Mouse (Mus musculus) frontal cortex, postnatal 10 days (tissue): ENCODE data around the gene Olfr921.

Source experiments
- DNase-seq, 2 experiments: peaks; one replicate each; pipeline ENCODE4 v3.0.0; 2022; ENCODE audit warnings: low spot score in 2 of 2, mixed read lengths in 1 of 2

The Olfr921 gene

GRCm38 (mm10) chr9:38772768-38773167 is at the start of gene Olfr921:
TSS of gene Olfr921 (plus strand) at chr9:38773068.
- no peak for DNase-seq

DNA sequence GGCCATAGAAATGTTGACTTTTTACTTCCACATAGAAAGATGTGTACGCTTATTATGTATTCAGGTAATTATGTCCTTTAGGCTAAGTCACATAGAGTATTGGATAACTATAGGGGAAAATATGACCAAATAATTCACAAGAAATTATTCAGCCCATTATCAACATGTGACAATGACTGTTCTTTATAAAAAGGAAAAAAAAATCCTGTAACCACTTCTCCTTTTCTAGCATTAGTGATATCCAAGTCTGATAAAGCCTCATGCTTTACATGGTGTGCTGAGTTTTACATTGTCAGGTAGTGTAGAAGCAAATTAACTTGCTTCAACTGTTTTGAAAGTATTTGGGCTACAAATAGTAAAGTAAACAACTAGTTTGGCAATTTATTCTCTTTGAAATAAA is 48.8 kb upstream of the Olfr921 start:
- no peak for DNase-seq

GRCm38 (mm10) chr9:38728218-38728617 is 44.6 kb upstream of the Olfr921 start:
- DNase-seq: no peak

GRCm38 (mm10) chr9:38741408-38741807 is 31.5 kb upstream of the Olfr921 start:
- no peak for DNase-seq

DNA sequence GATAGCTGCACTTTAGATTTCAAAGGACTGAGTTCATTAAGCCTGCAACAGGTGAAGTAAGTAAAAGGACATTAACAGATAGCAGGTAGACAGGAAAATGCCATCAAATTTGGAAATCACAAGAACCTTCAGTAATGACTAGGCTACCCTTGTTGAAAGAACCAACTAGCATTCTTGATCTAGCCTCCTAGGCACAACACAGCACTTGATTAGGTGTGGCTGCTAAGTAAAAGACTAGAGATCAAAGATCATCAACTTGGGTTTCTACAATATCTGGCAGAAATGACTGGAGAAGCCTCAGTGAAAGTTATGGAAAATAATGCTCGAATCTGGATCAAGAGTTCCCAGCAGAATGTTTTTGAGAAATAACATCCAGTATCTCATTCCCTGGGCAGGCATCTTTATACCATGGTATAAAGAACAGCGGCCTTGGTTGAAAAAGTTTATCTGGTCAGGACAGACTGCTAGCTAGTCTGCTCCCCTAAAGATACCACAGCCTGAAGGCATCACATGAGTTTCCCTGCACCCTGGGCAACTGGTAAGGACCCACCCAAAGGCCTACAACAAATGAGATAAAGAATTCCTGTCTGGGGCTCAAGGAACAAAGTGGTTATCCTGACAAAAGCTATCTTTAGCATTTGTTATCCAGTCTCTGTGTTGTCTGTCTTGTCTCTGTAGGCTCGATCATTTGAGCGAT is 28.1 kb upstream of the Olfr921 start:
- DNase-seq: no peak

GRCm38 (mm10) chr9:38751999-38752398 is 20.9 kb upstream of the Olfr921 start, which contains the start of gene Olfr920:
TSS of gene Olfr920 (plus strand) at chr9:38752299.
- no peak for DNase-seq

GRCm38 (mm10) chr9:38792689-38793088 is 19.8 kb downstream of the Olfr921 start:
- DNase-seq: no peak

- no peak for DNase-seq
Measured at GRCm38 (mm10) chr9:38805696-38806095, 32.8 kb downstream of the Olfr921 start.

DNA sequence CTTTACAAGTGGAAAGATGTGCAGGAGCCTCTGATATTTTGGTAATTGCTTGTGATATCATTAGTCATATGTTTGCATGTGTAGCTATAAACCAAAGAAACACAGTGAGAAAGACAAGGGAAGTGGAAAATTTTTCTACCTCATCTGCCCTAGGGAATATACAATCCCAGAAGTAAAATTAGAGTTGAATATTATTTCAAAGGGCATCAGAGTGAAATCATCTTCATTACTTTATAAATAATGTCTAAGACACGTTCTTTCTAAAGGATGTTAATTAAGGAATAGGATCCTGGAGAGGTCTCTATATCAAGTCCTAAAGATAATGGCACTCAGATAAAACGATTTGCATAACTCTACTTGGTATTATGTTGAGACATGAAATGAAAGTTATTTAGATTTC is 41.4 kb downstream of the Olfr921 start, which contains the start of gene Olfr922:
Olfr922 (plus strand) TSS at position 301 of the 400 bp plus-strand sequence.
- no peak for DNase-seq

DNA sequence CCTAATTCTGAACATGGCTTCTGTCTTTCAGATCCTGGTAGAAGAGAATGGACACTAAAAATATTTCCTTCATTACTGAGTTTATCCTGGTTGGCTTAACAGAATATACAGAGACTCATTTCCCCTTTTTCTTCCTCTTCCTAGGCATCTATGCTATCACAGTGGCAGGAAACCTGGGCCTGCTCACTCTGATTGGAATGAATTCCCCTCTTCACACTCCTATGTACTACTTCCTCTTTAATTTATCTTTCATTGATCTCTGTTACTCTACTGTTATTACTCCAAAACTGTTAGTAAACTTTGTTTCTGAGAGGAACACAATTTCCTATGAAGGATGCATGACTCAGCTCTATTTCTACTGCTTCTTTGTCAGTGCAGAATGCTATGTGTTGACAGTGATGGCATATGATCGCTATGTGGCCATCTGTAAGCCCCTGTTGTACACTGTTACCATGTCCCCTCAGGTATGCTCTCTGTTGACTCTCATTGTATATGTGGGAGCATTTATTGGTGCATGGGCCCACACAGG is 42.7 kb downstream of the Olfr921 start:
- no peak for DNase-seq

GRCm38 (mm10) chr9:38826245-38826644 is 53.4 kb downstream of the Olfr921 start, which contains the start of gene Olfr923:
TSS of gene Olfr923 (plus strand) at chr9:38826545.
- no peak for DNase-seq
